Mouse (Mus musculus) liver, embryonic 14.5 days (tissue): ENCODE measurements around the gene Trim9.

Experiments
- CTCF ChIP-seq: IDR thresholded peaks from 2 replicates; pipeline ENCODE4 v1.5.1; 2016; ENCODE audit warnings: antibody characterized with exemption, low read depth, control low read depth
- EP300 ChIP-seq: IDR thresholded peaks from 2 replicates; pipeline ENCODE4 v1.6.1; 2016; ENCODE audit warnings: antibody characterized with exemption, low read depth

DNA sequence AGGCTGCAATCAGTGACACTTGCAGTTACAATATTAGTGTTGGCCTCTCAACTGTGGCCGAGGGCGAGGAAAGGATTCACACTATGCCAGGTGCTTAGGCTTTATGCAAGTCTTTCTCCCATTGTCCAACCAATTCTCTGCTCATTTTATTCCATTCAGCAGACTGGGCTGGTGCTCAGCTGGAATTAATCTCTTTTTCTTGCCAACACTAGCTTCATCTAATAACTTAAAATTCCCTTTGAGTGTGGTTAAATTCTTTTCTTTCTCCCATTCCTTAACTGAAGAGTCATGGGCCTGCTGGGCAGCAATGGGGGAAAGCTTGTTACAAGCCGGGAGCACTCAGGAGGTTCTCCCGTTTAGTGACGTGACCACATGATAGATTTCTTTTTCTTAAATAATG is 61.9 kb downstream of the Trim9 start:
- TF ChIP-seq CTCF (no peak), EP300 (no peak)
